Mouse (Mus musculus): ENCODE measurements at regions not wholly inside any gene's neighbourhood (a gene's known extent, or its start where the extent isn't known, plus 50 kb on each side); places are given as distances from the start of the nearest gene placed in this dataset.
A peak's percentile ranks its signal among the peaks of the same experiment; 100 is the strongest.

GRCm38 (mm10) chr1:99369776-99370175 is 402.8 kb upstream of the Cntnap5b start:
- DNase-seq (ENCODE audit: low spot score in 2 of 2): peak; percentile 12 to 28

GRCm38 (mm10) chr1:99370346-99370940 is 402.1 kb upstream of the Cntnap5b start:
- DNase-seq (ENCODE audit: low spot score in 2 of 2): peak; percentile 1 to 48

GRCm38 (mm10) chr1:99395813-99396212 is 376.8 kb upstream of the Cntnap5b start:
- no peak for DNase-seq (ENCODE audit: low spot score in 2 of 2)

All from layer of hippocampus, adult 18-20 months (tissue).